Mouse (Mus musculus): ENCODE data around the gene Gm10401. TPM values are rescaled to one million over a fixed set of nuclear protein-coding genes. Genes with fewer than 3 reads are reported as not detected.
A peak's percentile ranks its signal among the peaks of the same experiment; 100 is the strongest.

Gene Gm10401
- total and polyA plus RNA-seq, 3 experiments = 1.7 to 10.9 TPM; not detected in 1

- dilution Hi-C loops (cut with MboI; ENCODE audit: extremely low pct_ligation_motif_present, extremely low pct_unique_long_range_greater_than_20kb, low sequenced_read_pairs) (no loop called here), in situ Hi-C loops (cut with MboI; ENCODE audit: low pct_ligation_motif_present, low pct_unique_long_range_greater_than_20kb, low sequenced_read_pairs) (loop anchor here (5.0 kb wide), 2 partner anchors 43 to 113 kb away; partner anchors contain the start of gene Pop5)
- Histone ChIP-seq H3K4me1 (ENCODE audit: control insufficient read depth in 1 of 2, insufficient read depth in 2 of 2) (peaks cover 12 to 48% of the 10 kb centered on the region in 2 experiments), H3K27ac (ENCODE audit: insufficient read depth, low read depth) (no peak overlapping the region), H3K9ac (ENCODE audit: insufficient read depth, low read depth) (no peak overlapping the region), H3K4me3 (replicated peaks in 1 of 3; ENCODE audit: low read depth in 2 of 3, low read length in 2 of 3, poor library complexity in 1 of 3) (no peak overlapping the region), H3K36me3 (replicated peaks in 1 of 2; ENCODE audit: control insufficient read depth in 1 of 2, insufficient read depth in 1 of 2, low read length in 1 of 2) (peaks cover 48 to 64% of the 10 kb centered on the region in 2 experiments), H3K4me2 (ENCODE audit: insufficient read depth, low read depth, poor library complexity, severe bottlenecking) (no peak overlapping the region), H3K9me3 (replicated peaks; ENCODE audit: low read length) (no peaks in the 10 kb centered on the region), H3K27me3 (replicated peaks) (no peaks in the 10 kb centered on the region), H3K79me2 (replicated peaks; ENCODE audit: control insufficient read depth, extremely low read depth, insufficient read depth, poor library complexity, severe bottlenecking) (no peaks in the 10 kb centered on the region)
- DNase-seq (ENCODE audit: extremely low read depth) = no peak
- no peak for TF ChIP-seq RAD21 (IDR thresholded peaks at IDR 0.05; ENCODE audit: low read depth, low read length)
- no peak for TF ChIP-seq USF2 (conservative IDR thresholded peaks at IDR 0.05; ENCODE audit: low read depth, low read length)
- no peak for TF ChIP-seq NELFE (IDR thresholded peaks at IDR 0.05; ENCODE audit: low read depth, low read length)
- TF ChIP-seq PAX5 (IDR thresholded peaks at IDR 0.05; ENCODE audit: low read length) = no peak
Observed at GRCm38 (mm10) chr5:115124690-115125089, 26.6 kb upstream of the Gm10401 start.

DNA sequence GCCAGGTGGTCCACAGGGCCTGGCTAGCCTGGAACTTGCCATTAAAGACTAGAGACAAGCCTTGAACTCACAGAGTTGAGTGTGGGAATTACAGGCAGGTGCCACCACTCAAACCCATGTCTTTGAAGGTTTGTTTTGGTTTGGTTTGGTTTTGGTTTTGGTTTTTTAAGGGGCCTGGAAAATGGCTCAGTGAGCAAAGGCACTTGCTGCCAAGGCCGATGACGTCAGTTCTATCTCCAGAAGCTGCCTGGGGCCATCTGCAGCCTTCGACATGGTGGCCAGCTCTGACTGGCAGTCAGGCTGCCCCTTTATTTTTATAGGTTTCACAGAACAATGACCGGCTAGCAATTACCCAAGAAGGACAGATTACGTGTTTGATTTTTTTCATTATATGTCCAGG is 22.9 kb upstream of the Gm10401 start:
- Histone ChIP-seq H3K4me3 (replicated peaks in 1 of 3; ENCODE audit: low read depth in 2 of 3, low read length in 2 of 3, poor library complexity in 1 of 3) (no peak overlapping the region), H3K4me1 (ENCODE audit: control insufficient read depth in 1 of 2, insufficient read depth in 2 of 2) (peaks cover 9 to 44% of the 10 kb centered on the region in 2 experiments), H3K36me3 (replicated peaks in 1 of 2; ENCODE audit: control insufficient read depth in 1 of 2, insufficient read depth in 1 of 2, low read length in 1 of 2) (peaks cover 35 to 50% of the 10 kb centered on the region in 2 experiments), H3K27me3 (replicated peaks) (no peaks in the 10 kb centered on the region), H3K79me2 (replicated peaks; ENCODE audit: control insufficient read depth, extremely low read depth, insufficient read depth, poor library complexity, severe bottlenecking) (no peaks in the 10 kb centered on the region; the same call in 1 of the 2 replicates), H3K9me3 (replicated peaks; ENCODE audit: low read length) (peaks cover 3% of the 10 kb centered on the region), H3K4me2 (ENCODE audit: insufficient read depth, low read depth, poor library complexity, severe bottlenecking) (peak overlapping the region; percentile 1; the same call in 1 of the 2 replicates), H3K27ac (ENCODE audit: insufficient read depth, low read depth) (0 out of 2 replicates have a peak overlapping the region, but pooled peaks have one; percentile 12), H3K9ac (ENCODE audit: insufficient read depth, low read depth) (no peak overlapping the region)
- DNase-seq (ENCODE audit: extremely low read depth) = peak; percentile 44
- dilution Hi-C loops (cut with MboI; ENCODE audit: extremely low pct_ligation_motif_present, extremely low pct_unique_long_range_greater_than_20kb, low sequenced_read_pairs) = no loop called here
- in situ Hi-C loops (cut with MboI; ENCODE audit: low pct_ligation_motif_present, low pct_unique_long_range_greater_than_20kb, low sequenced_read_pairs) = no loop called here
- TF ChIP-seq UBTF (IDR thresholded peaks at IDR 0.05; ENCODE audit: low read depth, low read length) (no peak), KAT2A (IDR thresholded peaks at IDR 0.05; ENCODE audit: insufficient replicate concordance, low read length) (no peak), POLR2AphosphoS2 (IDR thresholded peaks at IDR 0.05; ENCODE audit: low read depth, low read length) (no peak), JUND (conservative IDR thresholded peaks at IDR 0.05; ENCODE audit: low read depth, low read length) (peak; percentile 67), SMC3 (IDR thresholded peaks at IDR 0.05; ENCODE audit: low read depth, low read length) (no peak), BHLHE40 (IDR thresholded peaks at IDR 0.05; ENCODE audit: low read depth, low read length) (peak; percentile 60), USF2 (conservative IDR thresholded peaks at IDR 0.05; ENCODE audit: low read depth, low read length) (no peak), EP300 (IDR thresholded peaks at IDR 0.05; ENCODE audit: low read length) (no peak), E2F4 (IDR thresholded peaks at IDR 0.05; ENCODE audit: insufficient replicate concordance, low read depth, low read length) (no peak), RAD21 (IDR thresholded peaks at IDR 0.05; ENCODE audit: low read depth, low read length) (no peak), ZC3H11A (IDR thresholded peaks at IDR 0.05; ENCODE audit: low read depth, low read length) (no peak), ZNF384 (IDR thresholded peaks at IDR 0.05; ENCODE audit: low read depth, low read length) (no peak), NRF1 (IDR thresholded peaks at IDR 0.05; ENCODE audit: low read depth, low read length) (no peak), NELFE (IDR thresholded peaks at IDR 0.05; ENCODE audit: low read depth, low read length) (no peak), HCFC1 (IDR thresholded peaks at IDR 0.05; ENCODE audit: low read depth, low read length) (no peak), GABPA (IDR thresholded peaks at IDR 0.05; ENCODE audit: insufficient replicate concordance, low read depth, low read length) (no peak), MAZ (IDR thresholded peaks at IDR 0.05; ENCODE audit: low read depth, low read length) (no peak), IRF4 (IDR thresholded peaks at IDR 0.05; ENCODE audit: low read depth, low read length) (no peak; the same call in 1 of the 2 replicates), MAFK (IDR thresholded peaks at IDR 0.05; ENCODE audit: insufficient replicate concordance, low read length) (no peak), MYC (IDR thresholded peaks at IDR 0.05; ENCODE audit: low read depth, low read length) (no peak), MAX (IDR thresholded peaks at IDR 0.05; ENCODE audit: low read length) (no peak), TBP (conservative IDR thresholded peaks at IDR 0.05; ENCODE audit: low read depth, low read length) (no peak), JUN (IDR thresholded peaks at IDR 0.05; ENCODE audit: insufficient read depth, low read depth, low read length) (peak; percentile 78; the same call in 1 of the 2 replicates), CHD1 (IDR thresholded peaks at IDR 0.05; ENCODE audit: low read depth, low read length) (no peak), CTCF (conservative IDR thresholded peaks at IDR 0.05 in 1 of 2, IDR thresholded peaks at IDR 0.05 in 1 of 2; ENCODE audit: low read depth in 2 of 2, low read length in 2 of 2) (no peak), ELF1 (IDR thresholded peaks at IDR 0.05; ENCODE audit: low read depth, low read length) (no peak), RCOR1 (conservative IDR thresholded peaks at IDR 0.05; ENCODE audit: low read depth, low read length) (no peak), ZKSCAN1 (IDR thresholded peaks at IDR 0.05; ENCODE audit: borderline replicate concordance, low read depth, low read length) (no peak), USF1 (IDR thresholded peaks at IDR 0.05; ENCODE audit: low read depth, low read length) (no peak), SIN3A (IDR thresholded peaks at IDR 0.05; ENCODE audit: low read length) (no peak), ETS1 (conservative IDR thresholded peaks at IDR 0.05; ENCODE audit: low read depth, low read length) (peak; percentile 62), CHD2 (IDR thresholded peaks at IDR 0.05; ENCODE audit: low read length) (no peak)
